In genomic region chr2:32874070-32874469, GRCm38 (mm10) we compare ENCODE assay signal across 11 mouse cellular contexts. TPM values are rescaled to one million over a fixed set of nuclear protein-coding genes. Genes with fewer than 3 reads are reported as not detected.
DNase-seq lines count a peak whose midpoint lies in the region; ATAC-seq and TF ChIP-seq lines count a peak whose summit lies in the region.
"Had no signal": no experiment of that assay in that cellular context is flagged by ENCODE, and none has a peak within 500 bp of the region (broad histone marks: within the 10 kb centered on the region; RNA-seq: fewer than 3 reads in every experiment).

No protein-coding gene starts in this region.

- H3K4me3 ChIP-seq in lung, adult 2 months (replicated peaks; ENCODE audit: extremely low read depth, low read depth, low read length), result no peak overlapping the region
- no peak overlapping the region for H3K4me3 ChIP-seq in forebrain, embryonic 11.5 days (ENCODE audit: low read depth, low read length)
- no peak overlapping the region for H3K4me3 ChIP-seq in hindbrain, embryonic 15.5 days
- peak overlapping the region; percentile 67; the same call in 1 of the 2 replicates for H3K4me3 ChIP-seq in neural tube, embryonic 14.5 days (ENCODE audit: low read depth, low read length)

- ATAC-seq in forebrain, embryonic 11.5 days (replicated peaks; ENCODE audit: low FRiP score), result no peak
- ATAC-seq in hindbrain, embryonic 15.5 days (ENCODE audit: low FRiP score, low read depth), result no peak
- no peak for ATAC-seq in neural tube, embryonic 14.5 days (ENCODE audit: low read depth)

- TF ChIP-seq CTCF in lung, adult 2 months (IDR thresholded peaks at IDR 0.05; ENCODE audit: insufficient read depth, low read length), result no peak

- no peak overlapping the region for H3K4me2 ChIP-seq in forebrain, embryonic 11.5 days (ENCODE audit: low read depth, low read length, severe bottlenecking)
- peak overlapping the region; percentile 93 for H3K4me2 ChIP-seq in hindbrain, embryonic 15.5 days
- H3K4me2 ChIP-seq in neural tube, embryonic 14.5 days (ENCODE audit: low read depth, low read length), result peak overlapping the region; percentile 85; the same call in 1 of the 2 replicates

- TF ChIP-seq POLR2A in lung, adult 2 months (IDR thresholded peaks at IDR 0.05; ENCODE audit: borderline replicate concordance, extremely low read depth, low read depth, low read length), result no peak

- peak; percentile 23 for DNase-seq in lung, adult 2 months
- no peak for DNase-seq in lung, postnatal 14 days
- DNase-seq in forebrain, embryonic 11.5 days (ENCODE audit: low spot score), result no peak
- DNase-seq in adrenal gland, adult 2 months, result no peak
- no peak for DNase-seq in right cerebral cortex, postnatal 10 days (ENCODE audit: low spot score in 2 of 2)
- DNase-seq: adrenal gland, postnatal 10 days; cerebellum, adult 2 months; thymus, postnatal 14 days had no signal

- peaks cover 23% of the 10 kb centered on the region for H3K4me1 ChIP-seq in lung, adult 2 months (ENCODE audit: control insufficient read depth, insufficient read depth, low read length)
- peaks cover 11% of the 10 kb centered on the region; the same call in 1 of the 2 replicates for H3K4me1 ChIP-seq in forebrain, embryonic 11.5 days (replicated peaks; ENCODE audit: control insufficient read depth, insufficient read depth, low read length)
- peaks cover 43% of the 10 kb centered on the region for H3K4me1 ChIP-seq in hindbrain, embryonic 15.5 days (replicated peaks)
- peaks cover 24% of the 10 kb centered on the region for H3K4me1 ChIP-seq in neural tube, embryonic 14.5 days (ENCODE audit: control insufficient read depth, insufficient read depth, low read length)

- H3K27me3 ChIP-seq in forebrain, embryonic 11.5 days (ENCODE audit: control insufficient read depth, insufficient read depth, low read length), result no peaks in the 10 kb centered on the region
- no peaks in the 10 kb centered on the region for H3K27me3 ChIP-seq in hindbrain, embryonic 15.5 days
- no peaks in the 10 kb centered on the region for H3K27me3 ChIP-seq in neural tube, embryonic 14.5 days (ENCODE audit: control insufficient read depth, insufficient read depth, low read length)

- no peak overlapping the region for H3K27ac ChIP-seq in forebrain, embryonic 11.5 days (ENCODE audit: low read depth, low read length)
- peak overlapping the region; percentile 94 for H3K27ac ChIP-seq in hindbrain, embryonic 15.5 days (replicated peaks)
- no peak overlapping the region for H3K27ac ChIP-seq in neural tube, embryonic 14.5 days (ENCODE audit: low read depth, low read length)

- H3K9me3 ChIP-seq in forebrain, embryonic 11.5 days (ENCODE audit: control insufficient read depth, low read length), result no peaks in the 10 kb centered on the region
- no peaks in the 10 kb centered on the region for H3K9me3 ChIP-seq in hindbrain, embryonic 15.5 days
- no peaks in the 10 kb centered on the region for H3K9me3 ChIP-seq in neural tube, embryonic 14.5 days (ENCODE audit: control insufficient read depth, low read length)
- H3K9me3 ChIP-seq: G1E had no signal

- WGBS in lung, adult 2 months, result 38% methylated on average over 3 of the region's 3 CpGs
- WGBS in forebrain, embryonic 11.5 days, result 84% methylated on average over 3 of the region's 3 CpGs
- 74% methylated on average over 3 of the region's 3 CpGs for WGBS in hindbrain, embryonic 15.5 days
- 80% methylated on average over 3 of the region's 3 CpGs for WGBS in neural tube, embryonic 14.5 days

- H3K9ac ChIP-seq in forebrain, embryonic 11.5 days (ENCODE audit: low read length), result 0 out of 2 replicates have a peak overlapping the region, but pooled peaks have one; percentile 94
- H3K9ac ChIP-seq in hindbrain, embryonic 15.5 days, result no peak overlapping the region
- no peak overlapping the region for H3K9ac ChIP-seq in neural tube, embryonic 14.5 days (replicated peaks; ENCODE audit: low read depth, low read length)

- H3K36me3 ChIP-seq in forebrain, embryonic 11.5 days (ENCODE audit: control insufficient read depth, insufficient read depth, low read length), result no peaks in the 10 kb centered on the region
- H3K36me3 ChIP-seq in hindbrain, embryonic 15.5 days, result no peaks in the 10 kb centered on the region
- H3K36me3 ChIP-seq in neural tube, embryonic 14.5 days (ENCODE audit: control insufficient read depth, insufficient read depth, low read length), result no peaks in the 10 kb centered on the region
- H3K36me3 ChIP-seq: G1E had no signal

RNA-seq across cellular contexts. Expression of gene Fam129b, which starts 1.8 kb away (rescaled TPM):
- polyA plus RNA-seq in lung, adult 2 months (2012; rRNA removed), result 205 and 224 TPM in 2 replicates
- 13.8 and 15.4 TPM in 2 replicates for polyA plus RNA-seq in forebrain, embryonic 11.5 days (2014; fragmentation: Nextera tagmentation; extraction: Ambion mirVana)
- polyA plus RNA-seq in hindbrain, embryonic 15.5 days (2015; fragmentation: Nextera tagmentation; extraction: Ambion mirVana), result 33.5 and 33.9 TPM in 2 replicates
- 11.8 and 18.3 TPM in 2 replicates for polyA plus RNA-seq in neural tube, embryonic 14.5 days (2014; fragmentation: Nextera tagmentation; extraction: Ambion mirVana)
- 10 to 100 TPM; 14.8 to 27.4 TPM for total RNA-seq in adrenal gland, adult 2 months (2021)
- 20.1 and 21.6 TPM in 2 replicates for polyA plus RNA-seq in adrenal gland, adult 2 months (2012; rRNA removed)

RNA-seq across cellular contexts. Expression of gene Stxbp1, which starts 27.0 kb away (rescaled TPM):
- polyA plus RNA-seq in lung, adult 2 months (2012; rRNA removed), result 26.3 and 37.9 TPM in 2 replicates
- 44.0 and 44.6 TPM in 2 replicates for polyA plus RNA-seq in forebrain, embryonic 11.5 days (2014; fragmentation: Nextera tagmentation; extraction: Ambion mirVana)
- 296 and 323 TPM in 2 replicates for polyA plus RNA-seq in hindbrain, embryonic 15.5 days (2015; fragmentation: Nextera tagmentation; extraction: Ambion mirVana)
- polyA plus RNA-seq in neural tube, embryonic 14.5 days (2014; fragmentation: Nextera tagmentation; extraction: Ambion mirVana), result 290 and 312 TPM in 2 replicates
- total RNA-seq in adrenal gland, adult 2 months (2021), result 10 to 100 TPM; 19.3 to 29.5 TPM
- polyA plus RNA-seq in adrenal gland, adult 2 months (2012; rRNA removed), result 8.0 and 8.1 TPM in 2 replicates
